Mouse (Mus musculus): ENCODE data around the gene Tmem39a. TPM values are rescaled to one million over a fixed set of nuclear protein-coding genes. Genes with fewer than 3 reads are reported as not detected.

Tmem39a gene
- total and polyA plus RNA-seq, 2 experiments from 2014 or later = 13.5 to 15.4 TPM

DNA sequence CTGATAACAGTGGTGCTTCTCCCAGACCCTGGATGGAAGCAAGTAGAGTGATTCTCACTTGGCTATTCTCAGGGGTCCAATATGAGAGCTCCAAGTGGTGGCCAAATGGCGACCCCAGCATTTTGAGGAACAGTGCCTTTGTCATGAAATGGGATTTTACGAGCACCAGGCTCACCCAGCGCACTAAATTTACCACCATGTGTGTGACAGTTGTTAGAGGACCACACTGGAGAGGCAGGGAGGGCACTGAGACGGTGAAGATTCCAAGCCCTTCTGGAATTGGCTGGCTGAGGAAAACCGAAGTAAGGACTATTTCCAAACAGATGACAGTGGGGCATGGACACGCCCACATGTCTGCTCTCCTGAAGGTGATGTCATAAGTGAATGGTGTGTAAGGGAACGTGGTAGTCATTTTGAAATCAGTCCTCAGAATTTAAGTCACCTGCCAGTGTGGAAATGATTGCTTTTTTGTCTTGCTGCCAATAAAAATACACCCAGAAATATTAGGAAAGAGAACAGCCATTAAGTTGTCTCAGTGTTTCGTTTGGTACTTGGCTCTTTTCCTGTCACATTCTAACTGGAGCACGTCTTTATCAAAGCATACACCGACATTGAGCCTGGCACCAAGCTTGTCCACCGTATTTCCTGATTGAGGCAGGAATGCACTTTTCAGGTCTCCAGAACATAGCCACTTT lies 40.6 kb downstream of the Tmem39a start:
- Histone ChIP-seq H3K9ac (replicated peaks; ENCODE audit: low read length) (no peak overlapping the region), H3K4me1 (ENCODE audit: insufficient read depth, low read length) (no peaks in the 10 kb centered on the region), H3K27me3 (ENCODE audit: insufficient read depth, low read length) (no peaks in the 10 kb centered on the region), H3K4me2 (ENCODE audit: low read depth, low read length) (no peak overlapping the region), H3K27ac (no peak overlapping the region), H3K9me3 (ENCODE audit: low read length) (no peaks in the 10 kb centered on the region), H3K36me3 (ENCODE audit: insufficient read depth, low read length) (no peaks in the 10 kb centered on the region; the same call in 1 of the 2 replicates), H3K4me3 (ENCODE audit: low read length) (no peak overlapping the region)
- ATAC-seq (no peak), DNase-seq (ENCODE audit: low spot score) (no peak)
- 79% methylated on average over 11 of the region's 11 CpGs for WGBS
- TF ChIP-seq CTCF (IDR thresholded peaks at IDR 0.05; ENCODE audit: low read depth) = no peak

- H3K9me3 ChIP-seq (ENCODE audit: low read length) = no peaks in the 10 kb centered on the region
- no peak overlapping the region for H3K4me3 ChIP-seq (ENCODE audit: low read length)
- H3K36me3 ChIP-seq (ENCODE audit: insufficient read depth, low read length) = no peaks in the 10 kb centered on the region; the same call in 1 of the 2 replicates
- TF ChIP-seq CTCF (IDR thresholded peaks at IDR 0.05; ENCODE audit: low read depth) = no peak
- no peaks in the 10 kb centered on the region for H3K27me3 ChIP-seq (ENCODE audit: insufficient read depth, low read length)
- ATAC-seq = peak; percentile 94
- no peaks in the 10 kb centered on the region for H3K4me1 ChIP-seq (ENCODE audit: insufficient read depth, low read length)
- H3K9ac ChIP-seq (replicated peaks; ENCODE audit: low read length) = no peak overlapping the region
- H3K4me2 ChIP-seq (ENCODE audit: low read depth, low read length) = no peak overlapping the region
- WGBS = 31% methylated on average over 11 of the region's 11 CpGs
- peak; percentile 65 for DNase-seq (ENCODE audit: low spot score)
- H3K27ac ChIP-seq = peak overlapping the region; percentile 45; the same call in 1 of the 2 replicates
Measured at GRCm38 (mm10) chr16:38602989-38603804, 44.7 kb downstream of the Tmem39a start.

DNA sequence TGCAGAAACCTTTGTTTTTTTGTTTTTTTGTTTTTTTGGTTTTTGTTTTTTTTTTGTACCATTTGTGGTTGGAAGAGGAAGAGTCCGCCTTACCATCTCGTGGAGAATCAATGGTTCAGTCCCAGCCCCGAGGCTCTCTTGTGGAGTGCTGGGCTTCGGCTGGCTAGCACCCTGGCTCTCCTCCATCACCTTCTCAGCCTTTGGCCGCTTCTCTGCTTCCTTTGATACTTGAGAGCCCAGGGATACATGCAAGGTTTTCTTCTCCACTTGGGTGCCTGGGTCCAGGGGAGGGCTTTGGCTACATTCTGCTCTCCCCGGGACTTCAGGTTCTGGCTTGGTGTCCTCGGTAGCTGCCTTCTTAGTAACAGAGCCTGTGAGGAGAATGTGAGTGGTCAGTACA lies 48.0 kb downstream of the Tmem39a start:
- Histone ChIP-seq H3K9me3 (ENCODE audit: low read length) (no peaks in the 10 kb centered on the region), H3K4me2 (ENCODE audit: low read depth, low read length) (no peak overlapping the region), H3K27ac (no peak overlapping the region), H3K27me3 (ENCODE audit: insufficient read depth, low read length) (no peaks in the 10 kb centered on the region), H3K9ac (replicated peaks; ENCODE audit: low read length) (no peak overlapping the region), H3K36me3 (ENCODE audit: insufficient read depth, low read length) (no peaks in the 10 kb centered on the region; the same call in 1 of the 2 replicates), H3K4me3 (ENCODE audit: low read length) (no peak overlapping the region), H3K4me1 (ENCODE audit: insufficient read depth, low read length) (no peaks in the 10 kb centered on the region)
- no peak for DNase-seq (ENCODE audit: low spot score)
- no peak for TF ChIP-seq CTCF (IDR thresholded peaks at IDR 0.05; ENCODE audit: low read depth)
- no peak for ATAC-seq
- WGBS = 91% methylated on average over 7 of the region's 7 CpGs

DNA sequence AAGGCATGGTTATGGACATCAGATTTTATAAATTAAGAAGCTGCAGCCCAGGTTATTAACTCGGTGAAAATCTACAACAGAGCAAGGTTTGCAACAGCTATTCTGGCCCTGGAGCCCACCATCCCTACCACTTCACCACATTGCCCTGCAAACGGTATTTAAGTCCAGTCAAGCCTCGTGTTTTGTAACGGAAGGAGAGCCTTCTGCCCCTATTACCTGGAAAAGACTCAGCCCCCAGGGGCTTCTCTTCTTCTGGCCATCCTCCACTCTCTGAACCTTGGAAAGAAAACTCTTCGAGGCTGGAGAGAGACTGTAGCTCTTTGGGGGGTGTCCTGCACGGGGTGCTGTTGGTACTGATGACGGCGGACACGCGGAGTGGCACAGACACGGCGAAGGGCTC lies 50.2 kb downstream of the Tmem39a start:
- Histone ChIP-seq H3K36me3 (ENCODE audit: insufficient read depth, low read length) (no peaks in the 10 kb centered on the region; the same call in 1 of the 2 replicates), H3K27me3 (ENCODE audit: insufficient read depth, low read length) (no peaks in the 10 kb centered on the region), H3K4me1 (ENCODE audit: insufficient read depth, low read length) (no peaks in the 10 kb centered on the region), H3K9me3 (ENCODE audit: low read length) (no peaks in the 10 kb centered on the region), H3K4me3 (ENCODE audit: low read length) (no peak overlapping the region), H3K27ac (no peak overlapping the region), H3K9ac (replicated peaks; ENCODE audit: low read length) (no peak overlapping the region), H3K4me2 (ENCODE audit: low read depth, low read length) (no peak overlapping the region)
- DNase-seq (ENCODE audit: low spot score) (no peak), ATAC-seq (no peak)
- WGBS = 82% methylated on average over 12 of the region's 12 CpGs
- TF ChIP-seq CTCF (IDR thresholded peaks at IDR 0.05; ENCODE audit: low read depth) = no peak

GRCm38 (mm10) chr16:38609092-38609491 lies 50.6 kb downstream of the Tmem39a start:
- Histone ChIP-seq H3K27me3 (ENCODE audit: insufficient read depth, low read length) (no peaks in the 10 kb centered on the region), H3K9me3 (ENCODE audit: low read length) (no peaks in the 10 kb centered on the region), H3K36me3 (ENCODE audit: insufficient read depth, low read length) (no peaks in the 10 kb centered on the region; the same call in 1 of the 2 replicates), H3K9ac (replicated peaks; ENCODE audit: low read length) (no peak overlapping the region), H3K4me1 (ENCODE audit: insufficient read depth, low read length) (no peaks in the 10 kb centered on the region), H3K27ac (no peak overlapping the region), H3K4me3 (ENCODE audit: low read length) (no peak overlapping the region), H3K4me2 (ENCODE audit: low read depth, low read length) (no peak overlapping the region)
- ATAC-seq (no peak), DNase-seq (ENCODE audit: low spot score) (no peak)
- 73% methylated on average over 18 of the region's 18 CpGs for WGBS
- no peak for TF ChIP-seq CTCF (IDR thresholded peaks at IDR 0.05; ENCODE audit: low read depth)

GRCm38 (mm10) chr16:38612646-38613045 lies 54.1 kb downstream of the Tmem39a start:
- Histone ChIP-seq H3K36me3 (ENCODE audit: insufficient read depth, low read length) (no peaks in the 10 kb centered on the region; the same call in 1 of the 2 replicates), H3K27ac (no peak overlapping the region), H3K9ac (replicated peaks; ENCODE audit: low read length) (no peak overlapping the region), H3K4me1 (ENCODE audit: insufficient read depth, low read length) (no peaks in the 10 kb centered on the region), H3K9me3 (ENCODE audit: low read length) (no peaks in the 10 kb centered on the region), H3K27me3 (ENCODE audit: insufficient read depth, low read length) (no peaks in the 10 kb centered on the region), H3K4me3 (ENCODE audit: low read length) (no peak overlapping the region), H3K4me2 (ENCODE audit: low read depth, low read length) (no peak overlapping the region)
- ATAC-seq = no peak
- no peak for TF ChIP-seq CTCF (IDR thresholded peaks at IDR 0.05; ENCODE audit: low read depth)
- 66% methylated on average over 5 of the region's 5 CpGs for WGBS
- peak; percentile 11 for DNase-seq (ENCODE audit: low spot score)

Measured in hindbrain, postnatal 0 days (tissue).